Mouse (Mus musculus): ENCODE results near the gene Plekhm1.
"Not testable (repeated sequence)": the region's sequence is repeated elsewhere in the genome, so short reads cannot be mapped to it uniquely, and the experiment has no call there.

The Plekhm1 gene

DNA sequence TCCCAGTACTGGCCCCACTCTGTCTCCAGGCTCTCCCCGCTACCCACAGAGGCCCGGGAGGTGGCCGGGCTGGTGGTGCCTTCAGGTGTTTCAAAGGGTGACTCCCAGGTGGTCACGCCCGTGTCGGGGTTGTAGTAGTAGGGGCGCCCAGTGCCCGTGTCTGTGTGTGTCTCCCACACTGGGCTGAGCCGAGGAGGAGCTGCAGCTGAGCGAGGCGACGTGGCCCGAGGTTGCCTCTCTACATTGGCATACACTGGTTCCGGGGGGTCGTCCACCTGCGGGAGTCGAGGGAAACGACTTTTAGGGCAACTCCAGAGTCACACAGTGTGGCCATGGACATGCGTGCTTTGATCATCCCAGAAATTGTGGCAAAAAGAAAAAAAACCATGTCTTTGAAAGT is 72.4 kb downstream of the Plekhm1 start:
- no peak for DNase-seq (ENCODE audit: extremely low spot score)

DNA sequence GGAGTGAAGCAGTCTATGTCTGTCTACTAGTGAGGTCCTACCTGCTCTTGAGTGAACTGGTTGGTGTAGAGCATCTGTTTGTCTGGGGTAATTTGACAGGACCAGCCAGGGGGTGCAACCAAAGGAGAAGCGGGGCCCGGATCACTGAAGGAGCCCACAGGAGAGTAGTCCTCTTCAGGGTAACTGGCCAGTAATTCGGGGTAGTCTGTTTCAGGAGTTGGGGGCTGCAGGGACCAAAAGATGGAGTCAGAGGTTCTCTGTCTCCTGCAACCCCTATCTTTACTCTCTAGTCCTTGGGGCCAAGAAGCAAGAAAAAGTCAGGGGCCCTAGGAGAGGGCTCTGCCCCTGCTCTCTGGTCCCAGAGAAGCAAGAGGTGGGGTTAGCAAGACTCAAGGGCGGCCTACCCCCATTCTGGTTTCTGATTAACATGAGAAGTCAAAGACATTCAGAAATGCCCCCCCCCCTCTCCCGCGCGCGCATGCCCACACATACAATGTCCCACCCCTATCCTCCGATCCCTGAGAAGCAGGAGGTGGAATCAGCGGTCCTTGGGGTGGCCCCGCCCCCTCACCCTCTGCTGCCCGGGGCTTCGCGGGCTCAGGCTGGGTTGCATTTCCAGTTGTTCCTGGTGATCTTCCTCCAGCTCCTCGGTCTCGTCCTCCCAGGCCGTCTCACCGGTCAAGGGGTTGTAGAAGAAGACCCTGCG is 72.9 kb downstream of the Plekhm1 start:
- no peak for DNase-seq (ENCODE audit: extremely low spot score)

DNA sequence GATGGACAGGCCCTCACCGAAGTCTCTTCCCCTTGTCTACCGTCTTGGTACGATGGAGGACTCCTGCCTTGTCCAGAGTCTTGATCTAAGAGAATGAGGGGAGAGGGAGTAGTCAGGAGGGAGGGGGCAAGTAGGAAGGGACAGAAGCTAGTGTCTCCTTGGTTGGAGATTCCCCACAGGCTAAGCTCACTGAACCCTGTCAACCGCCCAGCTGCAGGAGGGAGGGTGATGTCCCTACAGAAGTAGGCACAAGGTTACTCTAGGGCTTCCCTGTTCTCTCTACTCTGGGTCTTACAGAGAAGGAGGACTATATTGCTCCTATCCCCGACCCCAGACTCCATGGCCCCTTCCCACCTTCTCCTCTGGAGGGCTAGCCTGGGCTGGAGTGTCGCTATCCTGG is 73.8 kb downstream of the Plekhm1 start:
- DNase-seq (ENCODE audit: extremely low spot score), result no peak

DNA sequence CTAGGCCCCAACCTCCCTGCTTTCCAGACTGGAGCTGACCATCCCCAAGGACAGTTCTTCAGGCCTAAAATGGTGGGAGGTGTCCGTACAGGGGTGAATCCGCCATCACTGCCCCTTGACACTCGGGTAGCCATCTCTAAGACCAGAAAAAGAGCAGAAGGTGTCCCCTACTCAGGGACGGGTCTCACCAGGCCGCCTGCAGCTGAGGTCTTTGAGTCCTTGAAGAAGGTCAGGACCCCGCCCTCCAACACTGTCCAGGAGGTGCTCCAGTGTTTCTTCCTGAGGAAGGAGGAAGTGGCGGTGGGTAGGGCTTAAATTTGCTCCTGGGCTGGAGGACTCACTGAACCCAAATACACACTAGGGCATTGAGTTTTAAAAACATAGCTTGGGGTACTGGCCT is 74.4 kb downstream of the Plekhm1 start:
- DNase-seq (ENCODE audit: extremely low spot score), result no peak

DNA sequence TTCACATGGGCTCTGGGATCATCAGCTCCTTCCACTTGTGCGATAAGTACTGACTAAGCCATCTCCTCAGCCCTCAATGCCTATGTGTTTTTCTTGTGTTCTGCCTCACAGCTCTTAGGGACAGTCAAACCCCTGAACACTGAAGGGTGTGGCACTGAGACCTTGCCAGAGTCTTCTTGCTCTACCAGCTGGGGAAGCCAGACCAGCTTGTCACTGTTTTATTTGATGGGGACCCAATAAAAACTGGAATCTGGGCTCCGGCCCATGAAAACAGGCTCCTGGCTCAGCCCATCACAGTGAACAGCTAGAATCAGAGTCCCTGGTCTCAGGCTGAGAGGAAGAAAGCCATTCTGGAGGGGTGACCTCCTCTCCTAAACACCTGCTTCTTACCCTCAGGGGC is 75.3 kb downstream of the Plekhm1 start:
- no peak for DNase-seq (ENCODE audit: extremely low spot score)

DNA sequence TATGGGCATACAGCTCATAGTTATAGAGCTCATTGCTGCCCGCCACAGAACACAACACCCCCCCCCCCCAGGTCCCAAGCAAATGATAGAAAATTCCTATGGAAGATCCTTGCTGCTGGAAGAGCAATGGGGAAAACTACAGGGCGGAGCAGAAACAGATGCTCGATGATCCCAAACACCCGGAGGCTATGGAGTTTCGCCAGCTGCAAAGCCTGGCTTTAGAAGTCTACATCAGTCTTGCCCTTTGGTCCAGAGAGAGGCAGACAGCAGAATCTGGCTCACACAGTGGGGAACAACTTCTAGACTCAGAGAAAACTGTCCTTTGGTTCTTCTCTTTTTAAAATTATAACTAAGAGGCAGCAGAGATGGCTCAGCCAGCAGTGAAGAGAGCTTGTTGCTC is 76.9 kb downstream of the Plekhm1 start:
- no peak for DNase-seq (ENCODE audit: extremely low spot score)

DNA sequence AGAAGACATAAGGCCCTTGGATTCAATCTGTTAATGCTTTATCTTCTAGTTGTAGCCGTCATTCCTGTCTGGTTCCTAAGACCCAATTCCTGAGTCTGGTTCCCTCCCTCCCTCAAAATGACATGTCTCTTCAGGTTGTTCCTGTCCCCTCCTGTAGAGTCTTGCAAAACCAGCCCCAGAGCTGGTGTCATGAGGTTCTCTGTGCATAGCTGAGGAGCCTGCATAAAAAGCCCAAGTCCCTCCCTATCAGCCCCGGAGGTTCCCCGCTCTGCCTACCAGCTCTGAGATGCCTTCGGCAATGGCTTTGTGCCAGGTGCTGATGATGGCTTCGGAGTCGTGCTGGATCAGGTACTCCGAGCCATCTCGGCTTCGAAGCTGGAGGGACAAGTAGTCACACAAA is 77.6 kb downstream of the Plekhm1 start:
- DNase-seq (ENCODE audit: extremely low spot score), result no peak

DNA sequence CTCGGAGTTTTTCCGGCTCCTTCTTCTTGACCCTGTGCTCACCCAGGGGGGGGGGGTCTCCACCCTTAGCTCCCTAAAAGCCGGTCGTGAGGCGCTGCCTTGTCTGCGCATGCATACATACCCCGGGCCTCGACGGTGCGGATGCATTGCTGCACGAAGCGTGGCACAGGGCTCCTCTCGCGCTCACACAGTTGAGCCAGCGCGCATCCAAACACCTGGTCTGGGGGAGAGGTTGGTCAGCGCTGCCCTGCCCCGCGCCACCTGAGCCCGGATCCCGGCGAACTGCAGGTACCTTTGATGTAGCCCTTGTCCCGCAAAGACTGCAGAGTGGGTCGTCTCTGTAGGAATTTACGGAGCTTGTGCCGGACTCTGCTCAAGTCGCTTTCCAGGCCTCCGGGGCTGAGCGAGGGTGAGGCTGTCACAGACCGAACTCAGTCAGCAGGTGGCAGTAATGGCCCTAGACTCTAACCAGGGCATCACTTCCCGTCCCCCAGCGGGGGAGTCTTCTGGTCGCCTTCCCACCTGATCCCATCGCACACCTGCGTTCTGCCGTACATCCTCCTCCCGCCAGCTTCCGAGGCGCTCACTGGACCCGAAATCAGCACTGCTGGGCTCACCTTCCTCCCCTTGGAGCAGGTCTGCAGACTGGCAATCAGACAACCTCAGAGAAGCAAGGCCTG is 78.6 kb downstream of the Plekhm1 start:
- DNase-seq (ENCODE audit: extremely low spot score), result peak; percentile 66

DNA sequence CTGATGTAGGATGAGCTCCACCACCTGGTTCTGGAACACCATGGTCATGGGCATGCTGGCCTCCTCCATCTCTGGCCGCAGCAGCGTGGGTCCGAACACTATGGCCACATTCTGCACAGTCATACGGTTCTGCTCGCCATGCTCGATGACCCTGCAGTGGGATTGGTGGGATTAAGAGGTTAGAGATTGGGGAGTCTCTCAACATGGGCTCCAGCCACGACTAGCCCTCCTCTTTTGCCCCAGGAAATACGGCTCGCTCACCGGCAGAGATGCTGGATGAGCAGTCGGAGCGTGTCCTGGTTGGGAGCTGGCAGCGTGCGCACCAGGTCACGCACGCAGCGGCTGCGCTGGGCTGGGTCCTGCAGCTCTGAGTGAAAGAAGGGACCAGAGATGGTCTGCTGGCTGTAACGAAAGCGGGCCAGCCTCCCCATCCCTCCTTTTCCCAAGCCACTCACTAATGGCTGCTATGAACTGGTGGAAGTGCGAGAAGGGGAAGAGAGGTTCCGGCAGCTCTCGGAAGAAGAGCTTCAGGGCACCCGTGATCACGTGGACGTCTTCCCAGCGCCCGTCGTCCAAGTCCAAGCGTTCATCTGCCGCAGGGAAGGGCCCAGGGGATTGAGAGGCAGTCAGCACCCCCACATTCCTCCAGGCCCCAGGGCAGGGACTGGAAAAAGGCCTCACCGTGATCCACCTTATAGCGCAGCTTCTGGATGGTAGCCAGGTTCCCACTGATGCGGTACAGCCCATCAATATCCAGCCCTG is 79.4 kb downstream of the Plekhm1 start:
- no peak for DNase-seq (ENCODE audit: extremely low spot score)

DNA sequence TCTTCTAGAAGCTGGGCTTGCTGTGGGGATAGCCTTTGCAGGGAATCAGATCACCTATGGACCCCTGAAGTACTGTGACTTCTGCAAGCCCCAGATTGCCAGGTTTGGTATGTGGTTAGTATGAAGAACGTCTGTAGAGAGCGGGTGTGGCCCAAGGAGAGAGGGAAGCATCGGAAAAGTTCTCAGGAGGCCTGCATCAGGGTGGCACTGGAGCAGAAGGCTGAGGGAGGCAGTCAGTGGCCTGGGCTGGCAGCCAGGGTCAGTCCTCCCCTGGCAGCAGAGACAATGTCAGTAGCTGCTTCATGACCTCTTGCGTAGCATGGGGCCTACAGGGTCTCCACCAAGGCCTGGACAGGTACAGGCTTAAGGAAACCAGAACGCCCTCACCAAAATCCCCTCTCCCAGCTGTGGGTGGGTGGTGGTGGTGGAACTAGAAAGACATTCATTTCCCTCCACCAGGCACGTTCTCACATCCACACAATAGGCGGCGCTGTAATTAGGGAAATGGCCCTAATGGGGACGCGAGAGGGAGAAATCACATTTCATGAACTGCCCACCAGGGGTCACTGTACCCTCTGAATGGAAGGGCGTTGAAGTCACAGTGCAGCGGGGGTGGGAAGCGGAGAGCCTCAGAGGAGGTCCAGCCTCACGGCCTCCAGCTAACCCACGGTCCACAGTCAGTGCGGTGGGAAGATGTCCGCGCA is 80.1 kb downstream of the Plekhm1 start:
- peak; percentile 87 for DNase-seq (ENCODE audit: extremely low spot score)

DNA sequence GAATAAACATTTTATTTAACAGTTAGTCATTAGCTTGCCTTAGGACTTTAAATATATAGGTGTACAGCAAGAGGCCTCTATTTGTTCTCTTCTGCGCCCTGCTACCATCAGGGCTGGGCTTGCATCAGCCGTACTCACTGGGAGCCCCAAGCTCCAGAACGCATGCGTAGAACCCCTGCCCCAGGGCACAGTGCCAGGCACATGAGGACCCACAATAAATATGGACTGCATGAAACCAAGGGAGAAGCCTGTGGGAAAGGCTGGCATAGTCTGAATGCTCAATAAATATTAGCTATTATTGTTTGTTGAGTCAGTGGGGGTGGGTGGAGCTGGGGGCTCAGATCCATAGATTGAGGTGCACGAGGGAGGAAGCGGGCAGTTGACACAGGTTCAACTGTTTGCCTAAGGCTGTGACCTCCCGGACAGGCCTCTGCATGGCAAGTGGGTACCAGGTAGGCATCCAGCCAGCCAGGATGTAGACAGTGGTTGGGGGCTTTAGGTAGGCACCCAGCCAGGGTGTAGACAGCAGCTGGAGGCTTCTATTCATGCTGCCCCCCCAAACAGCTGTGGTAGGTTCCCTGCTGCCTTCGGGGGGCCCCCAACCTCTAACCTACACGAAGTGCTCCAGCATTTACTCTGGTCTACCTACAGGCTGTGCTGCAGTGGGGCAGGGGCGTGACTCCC is 80.8 kb downstream of the Plekhm1 start:
- no peak for DNase-seq (ENCODE audit: extremely low spot score)

DNA sequence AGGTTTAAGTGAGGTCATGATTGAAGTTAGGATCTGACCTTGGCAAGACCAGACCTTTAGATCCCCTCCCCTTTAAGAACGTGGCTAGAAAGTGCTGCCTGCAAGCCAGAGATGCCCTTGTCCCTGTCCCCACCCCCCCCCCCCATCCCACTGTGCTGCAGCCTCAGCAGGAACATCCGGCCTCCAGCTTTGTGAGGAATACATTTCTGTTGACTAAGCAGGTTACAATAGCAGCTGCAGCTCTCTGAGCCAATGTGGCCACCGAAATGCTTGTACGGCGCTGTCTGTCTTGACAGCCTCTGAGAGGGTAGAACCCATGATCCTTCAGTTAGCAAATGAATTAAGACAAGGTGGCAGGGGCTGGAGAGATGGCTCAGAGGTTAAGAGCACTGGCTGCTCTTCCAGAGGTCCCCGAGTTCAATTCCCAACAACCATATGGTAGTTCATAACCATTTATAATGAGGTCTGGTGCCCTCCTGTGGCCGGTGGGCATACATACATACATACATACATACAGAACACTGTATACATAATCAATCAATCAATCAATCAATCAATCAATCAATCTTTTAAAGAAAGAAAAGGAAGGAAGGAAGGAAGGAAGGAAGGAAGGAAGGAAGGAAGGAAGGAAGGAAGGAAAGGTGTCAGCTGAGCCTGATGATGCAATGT is 81.7 kb downstream of the Plekhm1 start:
- no peak for DNase-seq (ENCODE audit: extremely low spot score)

DNA sequence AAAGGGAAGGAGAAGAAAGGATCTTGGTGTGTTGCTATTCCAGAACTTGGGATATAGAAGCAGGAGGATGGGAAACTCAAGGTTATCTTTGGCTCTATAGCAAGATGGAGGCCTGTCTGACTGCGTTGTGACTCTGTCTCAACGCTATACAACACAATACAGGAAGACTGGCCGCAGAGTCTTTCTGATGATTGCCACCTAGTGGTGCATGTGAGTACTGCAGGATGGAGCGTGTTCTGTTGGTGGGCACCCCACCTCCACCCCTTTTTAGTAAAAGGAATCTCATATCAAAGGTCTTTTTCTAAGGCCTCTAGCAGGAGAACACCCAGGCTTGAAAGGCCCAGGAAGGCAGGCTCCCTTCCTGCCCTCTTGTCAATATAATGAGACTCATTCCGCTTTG is 85.5 kb downstream of the Plekhm1 start:
- DNase-seq (ENCODE audit: extremely low spot score), result peak; percentile 74

DNA sequence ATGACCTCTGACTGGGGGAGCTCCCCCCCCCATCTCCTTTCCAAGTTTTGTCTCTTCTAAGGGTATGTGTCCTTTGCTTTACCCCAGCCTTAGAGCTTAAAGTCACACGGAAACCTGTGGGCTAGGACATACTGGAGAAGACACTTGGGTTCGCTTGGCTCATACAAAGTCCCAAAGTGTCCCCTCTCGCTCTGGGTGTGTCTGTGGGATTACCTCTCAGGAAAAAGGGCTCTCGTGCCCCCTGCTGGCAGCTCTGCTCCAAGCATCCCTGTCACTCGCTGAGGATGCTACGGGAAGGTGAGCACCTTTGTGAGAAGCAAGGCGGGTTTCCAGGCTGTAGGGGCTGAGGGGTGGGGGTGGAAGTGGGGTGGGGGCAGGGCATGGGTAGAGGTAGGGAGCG is 87.3 kb downstream of the Plekhm1 start:
- peak; percentile 62 for DNase-seq (ENCODE audit: extremely low spot score)

DNA sequence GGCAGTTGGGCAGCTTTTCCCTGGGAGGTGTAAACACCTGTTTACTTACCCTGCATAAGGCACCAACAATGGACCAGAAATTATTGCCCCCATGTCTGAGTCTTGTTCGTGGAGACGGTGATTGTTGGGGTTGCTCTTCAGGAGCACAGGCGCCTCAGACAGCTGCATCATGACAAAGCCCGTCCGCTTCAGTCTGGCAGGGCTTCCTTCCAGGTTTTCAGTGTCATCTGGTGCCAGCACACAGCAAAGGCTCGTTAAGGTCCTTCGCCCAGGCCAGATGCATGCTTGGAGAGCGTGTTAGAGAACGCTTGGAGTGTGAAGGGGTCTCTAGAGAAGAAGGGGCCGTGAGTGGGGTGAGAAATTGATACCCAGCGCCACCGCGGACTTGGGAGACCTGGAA is 87.8 kb downstream of the Plekhm1 start:
- DNase-seq (ENCODE audit: extremely low spot score), result no peak

DNA sequence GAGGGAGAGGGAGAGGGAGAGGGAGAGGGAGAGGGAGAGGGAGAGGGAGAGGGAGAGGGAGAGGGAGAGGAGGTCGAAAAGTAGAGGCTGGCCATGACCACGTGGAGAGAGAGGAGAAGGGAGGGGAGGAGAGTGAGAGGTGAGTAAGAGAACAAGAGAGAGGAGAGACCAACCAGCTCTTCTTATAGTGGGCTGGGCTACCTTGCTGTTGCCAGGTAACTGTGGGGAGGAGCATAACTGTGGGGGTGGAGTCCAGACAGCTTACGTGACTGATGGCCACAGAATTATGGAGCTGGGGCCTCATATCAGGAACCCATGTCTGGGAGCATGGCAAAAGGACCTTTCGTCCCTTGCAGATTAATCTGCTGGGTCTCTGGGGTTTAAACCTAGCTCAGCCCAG is 89.7 kb downstream of the Plekhm1 start:
- DNase-seq (ENCODE audit: extremely low spot score), result not testable (repeated sequence)

DNA sequence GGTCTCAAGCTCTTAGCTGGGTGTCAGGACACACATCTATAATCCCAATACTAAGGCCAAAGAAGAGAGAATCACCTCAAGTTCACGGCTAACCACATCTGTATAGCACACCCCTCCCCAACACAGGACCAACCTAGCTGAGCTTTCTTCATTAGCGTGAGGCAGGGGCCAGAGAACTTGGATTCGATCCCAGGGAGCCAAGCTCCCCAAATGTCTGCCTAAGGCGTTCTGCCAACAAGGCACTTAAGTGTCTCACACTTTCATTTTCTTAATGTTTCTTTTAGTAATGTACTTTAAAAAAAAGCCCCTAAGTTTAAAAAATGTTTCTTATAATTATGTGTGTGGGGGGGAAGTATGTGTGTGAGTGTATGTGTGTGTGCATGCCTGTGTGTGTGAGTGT is 91.8 kb downstream of the Plekhm1 start:
- DNase-seq (ENCODE audit: extremely low spot score), result no peak

DNA sequence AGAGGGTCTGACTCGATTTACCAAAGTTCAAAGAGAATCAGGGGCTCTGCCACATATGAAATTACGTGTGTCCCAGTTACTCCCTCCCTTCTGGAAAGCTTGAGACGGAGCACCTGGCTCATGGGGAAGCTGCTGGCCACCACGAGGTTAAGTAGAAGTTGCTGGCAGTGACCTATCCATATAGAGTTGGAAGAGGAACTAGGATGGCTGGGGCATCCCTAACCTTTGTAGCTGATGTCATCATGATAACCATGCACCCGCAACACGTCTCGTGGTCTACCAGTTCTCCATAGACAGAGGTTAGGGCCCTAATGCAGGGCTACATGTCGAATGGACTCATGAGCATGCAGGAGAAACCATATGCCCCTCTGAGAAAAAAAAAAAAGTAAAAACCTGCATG is 92.3 kb downstream of the Plekhm1 start:
- DNase-seq (ENCODE audit: extremely low spot score), result no peak

DNA sequence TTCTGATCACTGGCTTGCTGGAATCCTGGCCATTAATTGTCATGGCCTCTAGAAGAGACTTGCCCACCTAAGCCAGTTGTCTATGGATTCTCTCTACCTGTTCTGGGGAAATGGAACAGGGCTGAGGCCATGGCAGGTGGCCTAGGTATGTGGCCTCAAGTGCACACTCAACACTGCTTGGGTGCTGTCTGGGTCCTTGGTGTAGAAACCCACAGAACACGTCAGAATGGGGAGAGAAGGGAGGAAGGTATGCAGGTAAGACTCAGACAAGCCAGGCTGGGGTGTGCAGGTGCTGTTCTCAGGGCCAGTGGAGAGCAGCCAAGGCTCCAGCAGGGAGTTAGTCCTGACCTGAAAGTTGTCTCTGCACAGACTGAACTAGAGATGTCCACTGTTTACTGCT is 94.4 kb downstream of the Plekhm1 start:
- no peak for DNase-seq (ENCODE audit: extremely low spot score)

DNA sequence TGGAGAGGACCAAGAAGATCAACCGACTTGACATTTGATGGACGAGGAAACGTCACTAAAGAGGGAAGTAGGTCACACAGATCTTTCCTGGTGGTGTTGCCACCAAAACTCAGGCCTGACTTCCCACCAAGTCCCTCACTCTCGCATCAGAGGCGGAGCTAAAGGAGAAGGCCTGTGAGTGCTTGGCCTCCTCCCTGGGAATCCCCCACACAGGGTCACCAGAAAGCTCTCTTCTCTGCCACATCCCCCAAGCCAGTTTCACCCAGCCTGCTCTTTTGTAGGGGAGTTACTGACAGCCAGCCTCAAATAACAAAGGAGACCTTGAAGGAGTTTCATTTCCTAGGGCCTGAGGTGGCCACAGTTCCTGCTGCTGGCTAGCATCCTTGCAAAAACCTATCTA is 97.1 kb downstream of the Plekhm1 start:
- no peak for DNase-seq (ENCODE audit: extremely low spot score)

DNA sequence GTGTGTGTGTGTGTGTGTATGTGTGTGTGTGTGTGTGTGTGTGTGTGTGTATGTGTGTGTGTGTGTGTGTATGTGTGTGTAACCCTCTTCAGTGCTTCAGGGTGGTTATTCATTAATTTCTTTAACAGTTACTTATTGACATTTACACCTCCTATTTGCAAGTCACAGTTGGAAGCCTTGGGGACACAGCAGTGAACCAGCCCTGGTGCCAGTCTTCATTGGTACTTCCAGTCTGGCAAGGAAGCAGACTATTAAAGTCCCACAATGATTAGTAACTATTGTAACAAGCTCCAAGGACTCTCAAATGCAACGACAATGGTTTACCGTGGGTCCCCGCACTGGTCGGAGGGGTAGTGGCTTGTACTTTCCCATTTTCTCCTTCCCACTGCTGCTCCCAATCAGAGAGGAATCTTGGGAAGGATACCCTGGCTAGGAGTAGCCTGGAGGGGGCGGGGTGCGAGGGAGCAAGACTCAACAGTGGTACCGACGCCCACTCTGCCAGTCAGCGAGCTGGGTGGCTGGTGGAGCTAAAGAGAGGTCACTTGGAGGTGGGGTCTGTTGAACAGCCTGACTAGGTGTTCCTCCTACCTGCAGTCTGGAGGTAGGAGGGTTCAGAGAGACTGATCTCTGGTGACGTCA is 97.6 kb downstream of the Plekhm1 start:
- no peak for DNase-seq (ENCODE audit: extremely low spot score)

Measured in embryo, embryonic 9.5 days (tissue).